Mouse (Mus musculus) C2C12 (cell line): ENCODE measurements around the gene Ccdc110.

Experiments used
- CTCF ChIP-seq: IDR thresholded peaks from one replicate; pipeline ENCODE4 v1.5.1; 2011; ENCODE audit not compliant: control insufficient read depth, insufficient read depth, insufficient read length
- MAX ChIP-seq: IDR thresholded peaks from one replicate; pipeline ENCODE4 v1.6.1; 2011; ENCODE audit warnings: mild to moderate bottlenecking, control low read depth

GRCm38 (mm10) chr8:45975126-45975836, 40.9 kb downstream of the Ccdc110 start, which contains the start of the genes 1700029J07Rik and Ufsp2:
- TF ChIP-seq MAX (peak; percentile 68), CTCF (no peak)
